Comparison of ENCODE assay signal across 8 mouse cellular contexts in genomic region chr5:136136292-136136990, GRCm38 (mm10). TPM values are rescaled to one million over a fixed set of nuclear protein-coding genes. Genes with fewer than 3 reads are reported as not detected.
DNase-seq lines count a peak whose midpoint lies in the region; ATAC-seq and TF ChIP-seq lines count a peak whose summit lies in the region.

No protein-coding gene starts in this region.

- H3K36me3 ChIP-seq in heart, embryonic 16.5 days (ENCODE audit: control insufficient read depth, insufficient read depth) = peaks cover 22% of the 10 kb centered on the region
- H3K36me3 ChIP-seq in G1E (replicated peaks) = peaks cover 75% of the 10 kb centered on the region
- H3K36me3 ChIP-seq in forebrain, embryonic 13.5 days (ENCODE audit: poor library complexity, severe bottlenecking) = peaks cover 50% of the 10 kb centered on the region
- H3K36me3 ChIP-seq in liver, postnatal 0 days (replicated peaks; ENCODE audit: insufficient read depth, low read length) = peaks cover 46% of the 10 kb centered on the region

- peak overlapping the region; percentile 68 for H3K4me3 ChIP-seq in heart, embryonic 16.5 days (ENCODE audit: low read length)
- H3K4me3 ChIP-seq in G1E (ENCODE audit: low read depth, low read length) = peak overlapping the region; percentile 86
- H3K4me3 ChIP-seq in forebrain, embryonic 13.5 days = peak overlapping the region; percentile 77
- H3K4me3 ChIP-seq in liver, postnatal 0 days (ENCODE audit: low read depth, low read length) = peak overlapping the region; percentile 93

- H3K9me3 ChIP-seq in heart, embryonic 16.5 days (replicated peaks; ENCODE audit: control insufficient read depth, low read length) = no peaks in the 10 kb centered on the region
- H3K9me3 ChIP-seq in G1E (replicated peaks) = no peaks in the 10 kb centered on the region
- H3K9me3 ChIP-seq in forebrain, embryonic 13.5 days (replicated peaks) = no peaks in the 10 kb centered on the region
- H3K9me3 ChIP-seq in liver, postnatal 0 days (ENCODE audit: low read length) = no peaks in the 10 kb centered on the region

- TF ChIP-seq CTCF in G1E (IDR thresholded peaks at IDR 0.05; ENCODE audit: low read depth, low read length) = no peak
- no peak for TF ChIP-seq CTCF in liver, postnatal 0 days (IDR thresholded peaks at IDR 0.05; ENCODE audit: low read depth)

- peak overlapping the region; percentile 69 for H3K4me2 ChIP-seq in heart, embryonic 16.5 days (ENCODE audit: low read depth, low read length)
- H3K4me2 ChIP-seq in forebrain, embryonic 13.5 days = peak overlapping the region; percentile 81
- peak overlapping the region; percentile 77 for H3K4me2 ChIP-seq in liver, postnatal 0 days (ENCODE audit: low read depth, low read length)

- peak overlapping the region; percentile 76 for H3K9ac ChIP-seq in heart, embryonic 16.5 days (ENCODE audit: low read length)
- peak overlapping the region; percentile 85 for H3K9ac ChIP-seq in forebrain, embryonic 13.5 days
- peak overlapping the region; percentile 89 for H3K9ac ChIP-seq in liver, postnatal 0 days (replicated peaks)

- ATAC-seq in heart, embryonic 16.5 days (replicated peaks; ENCODE audit: extremely low read depth, insufficient read depth, low FRiP score) = 0 out of 2 replicates have a peak, but pooled peaks have one; percentile 0
- ATAC-seq in G1E (ENCODE audit: extremely low read depth, insufficient number of reproducible peaks, low FRiP score, poor library complexity, severe bottlenecking) = peak; percentile 11; the same call in 1 of the 2 replicates
- ATAC-seq in forebrain, embryonic 13.5 days = peak; percentile 6; the same call in 1 of the 2 replicates
- ATAC-seq in liver, postnatal 0 days = peak; percentile 43
- no peak; the same call in 1 of the 2 replicates for ATAC-seq in frontal cortex, adult (ENCODE audit: low TSS enrichment)

- no peak for DNase-seq in heart, adult 9 months (ENCODE audit: low spot score in 2 of 2)
- no peak for DNase-seq in G1E (ENCODE audit: low spot score)
- no peak for DNase-seq in liver, postnatal 0 days
- DNase-seq in gastrocnemius, adult 18-20 months (ENCODE audit: low spot score) = no peak
- DNase-seq in right cerebral cortex, postnatal 4 days = no peak

- peak overlapping the region; percentile 28 for H3K27ac ChIP-seq in heart, embryonic 16.5 days (ENCODE audit: low read length)
- H3K27ac ChIP-seq in forebrain, embryonic 13.5 days = no peak overlapping the region
- peak overlapping the region; percentile 91 for H3K27ac ChIP-seq in liver, postnatal 0 days (ENCODE audit: low read depth)

- H3K27me3 ChIP-seq in heart, embryonic 16.5 days (ENCODE audit: control insufficient read depth, insufficient read depth, low read length) = no peaks in the 10 kb centered on the region
- H3K27me3 ChIP-seq in G1E (ENCODE audit: insufficient read depth, low read length) = no peaks in the 10 kb centered on the region
- no peaks in the 10 kb centered on the region for H3K27me3 ChIP-seq in forebrain, embryonic 13.5 days
- H3K27me3 ChIP-seq in liver, postnatal 0 days (ENCODE audit: insufficient read depth, low read length) = no peaks in the 10 kb centered on the region

- no peak for TF ChIP-seq EP300 in liver, postnatal 0 days (IDR thresholded peaks at IDR 0.05; ENCODE audit: low read depth)

- peaks cover 10% of the 10 kb centered on the region for H3K4me1 ChIP-seq in heart, embryonic 16.5 days (ENCODE audit: control insufficient read depth, insufficient read depth, low read length)
- peaks cover 62% of the 10 kb centered on the region for H3K4me1 ChIP-seq in G1E (ENCODE audit: insufficient read depth, low read depth, low read length)
- H3K4me1 ChIP-seq in forebrain, embryonic 13.5 days = peaks cover 25% of the 10 kb centered on the region
- peaks cover 15% of the 10 kb centered on the region for H3K4me1 ChIP-seq in liver, postnatal 0 days (ENCODE audit: insufficient read depth)

- WGBS in heart, embryonic 16.5 days = 4% methylated on average over 20 of the region's 20 CpGs
- WGBS in forebrain, embryonic 13.5 days = 9% methylated on average over 20 of the region's 20 CpGs
- 6% methylated on average over 20 of the region's 20 CpGs for WGBS in liver, postnatal 0 days (ENCODE audit: insufficient replicate concordance)

RNA-seq across cellular contexts. Expression of gene Alkbh4, which starts 0.5 kb away (rescaled TPM):
- polyA plus RNA-seq in heart, embryonic 16.5 days (2015; fragmentation: Nextera tagmentation; extraction: Ambion mirVana) = 12.5 and 13.0 TPM in 2 replicates
- total RNA-seq in G1E (2014; fragmentation: Nextera tagmentation) = 21.9 and 24.5 TPM in 2 replicates
- 12.4 and 16.4 TPM in 2 replicates for total RNA-seq in G1E (2017)
- polyA plus RNA-seq in G1E (2012) = 36.8 and 38.6 TPM in 2 replicates
- 18.4 and 22.8 TPM in 2 replicates for polyA plus RNA-seq in forebrain, embryonic 13.5 days (2015; fragmentation: Nextera tagmentation; extraction: Ambion mirVana)
- polyA plus RNA-seq in liver, postnatal 0 days (2015; fragmentation: Nextera tagmentation; extraction: Ambion mirVana) = 8.8 and 9.2 TPM in 2 replicates
- total RNA-seq in gastrocnemius, adult 18-20 months (2021) = 1 to 10 TPM; 3.8 to 4.9 TPM

RNA-seq across cellular contexts. Expression of gene Lrwd1, which starts 0.6 kb away (rescaled TPM):
- 21.7 and 23.6 TPM in 2 replicates for polyA plus RNA-seq in heart, embryonic 16.5 days (2015; fragmentation: Nextera tagmentation; extraction: Ambion mirVana)
- 16.6 and 16.9 TPM in 2 replicates for total RNA-seq in G1E (2014; fragmentation: Nextera tagmentation)
- 43.3 and 51.8 TPM in 2 replicates for total RNA-seq in G1E (2017)
- polyA plus RNA-seq in G1E (2012) = 92.6 and 112 TPM in 2 replicates
- polyA plus RNA-seq in forebrain, embryonic 13.5 days (2015; fragmentation: Nextera tagmentation; extraction: Ambion mirVana) = 43.2 and 45.2 TPM in 2 replicates
- 13.7 and 16.5 TPM in 2 replicates for polyA plus RNA-seq in liver, postnatal 0 days (2015; fragmentation: Nextera tagmentation; extraction: Ambion mirVana)
- 1 to 10 TPM; 4.2 to 4.4 TPM for total RNA-seq in gastrocnemius, adult 18-20 months (2021)

RNA-seq across cellular contexts. Expression of gene Polr2j, which starts 20.0 kb away (rescaled TPM):
- 139 and 151 TPM in 2 replicates for polyA plus RNA-seq in heart, embryonic 16.5 days (2015; fragmentation: Nextera tagmentation; extraction: Ambion mirVana)
- total RNA-seq in G1E (2014; fragmentation: Nextera tagmentation) (71.5 and 76.8 TPM in 2 replicates), G1E (2017) (192 and 216 TPM in 2 replicates)
- polyA plus RNA-seq in G1E (2012) = 99.2 and 163 TPM in 2 replicates
- 282 and 287 TPM in 2 replicates for polyA plus RNA-seq in forebrain, embryonic 13.5 days (2015; fragmentation: Nextera tagmentation; extraction: Ambion mirVana)
- 99.8 and 112 TPM in 2 replicates for polyA plus RNA-seq in liver, postnatal 0 days (2015; fragmentation: Nextera tagmentation; extraction: Ambion mirVana)
- 10 to 100 TPM; 65.1 to 72.1 TPM for total RNA-seq in gastrocnemius, adult 18-20 months (2021)

RNA-seq across cellular contexts. Expression of gene Orai2, which starts 34.1 kb away (rescaled TPM):
- 3.6 and 4.3 TPM in 2 replicates for polyA plus RNA-seq in heart, embryonic 16.5 days (2015; fragmentation: Nextera tagmentation; extraction: Ambion mirVana)
- total RNA-seq in G1E (2014; fragmentation: Nextera tagmentation) (53.1 and 56.3 TPM in 2 replicates), G1E (2017) (43.4 and 43.8 TPM in 2 replicates)
- 50.2 and 53.8 TPM in 2 replicates for polyA plus RNA-seq in G1E (2012)
- polyA plus RNA-seq in forebrain, embryonic 13.5 days (2015; fragmentation: Nextera tagmentation; extraction: Ambion mirVana) = 17.4 and 21.9 TPM in 2 replicates
- polyA plus RNA-seq in liver, postnatal 0 days (2015; fragmentation: Nextera tagmentation; extraction: Ambion mirVana) = 4.4 and 4.5 TPM in 2 replicates
- total RNA-seq in gastrocnemius, adult 18-20 months (2021) = under 1 TPM; 0.55 to 0.64 TPM

RNA-seq across cellular contexts. Expression of gene Rasa4, which starts 52.7 kb away (rescaled TPM):
- 2.0 and 2.3 TPM in 2 replicates for polyA plus RNA-seq in heart, embryonic 16.5 days (2015; fragmentation: Nextera tagmentation; extraction: Ambion mirVana)
- total RNA-seq in G1E (2014; fragmentation: Nextera tagmentation) (0.29 TPM in 1 of 2 replicates, not detected in the other), G1E (2017) (0.38 and 0.81 TPM in 2 replicates)
- polyA plus RNA-seq in G1E (2012) = 0.11 and 0.18 TPM in 2 replicates
- 5.1 and 7.8 TPM in 2 replicates for polyA plus RNA-seq in forebrain, embryonic 13.5 days (2015; fragmentation: Nextera tagmentation; extraction: Ambion mirVana)
- polyA plus RNA-seq in liver, postnatal 0 days (2015; fragmentation: Nextera tagmentation; extraction: Ambion mirVana) = 2.1 TPM in 2 replicates
- total RNA-seq in gastrocnemius, adult 18-20 months (2021) = 10 to 100 TPM; 32.3 to 34.8 TPM
